8 mouse cellular contexts compared by ENCODE assay signal in the genomic region with DNA sequence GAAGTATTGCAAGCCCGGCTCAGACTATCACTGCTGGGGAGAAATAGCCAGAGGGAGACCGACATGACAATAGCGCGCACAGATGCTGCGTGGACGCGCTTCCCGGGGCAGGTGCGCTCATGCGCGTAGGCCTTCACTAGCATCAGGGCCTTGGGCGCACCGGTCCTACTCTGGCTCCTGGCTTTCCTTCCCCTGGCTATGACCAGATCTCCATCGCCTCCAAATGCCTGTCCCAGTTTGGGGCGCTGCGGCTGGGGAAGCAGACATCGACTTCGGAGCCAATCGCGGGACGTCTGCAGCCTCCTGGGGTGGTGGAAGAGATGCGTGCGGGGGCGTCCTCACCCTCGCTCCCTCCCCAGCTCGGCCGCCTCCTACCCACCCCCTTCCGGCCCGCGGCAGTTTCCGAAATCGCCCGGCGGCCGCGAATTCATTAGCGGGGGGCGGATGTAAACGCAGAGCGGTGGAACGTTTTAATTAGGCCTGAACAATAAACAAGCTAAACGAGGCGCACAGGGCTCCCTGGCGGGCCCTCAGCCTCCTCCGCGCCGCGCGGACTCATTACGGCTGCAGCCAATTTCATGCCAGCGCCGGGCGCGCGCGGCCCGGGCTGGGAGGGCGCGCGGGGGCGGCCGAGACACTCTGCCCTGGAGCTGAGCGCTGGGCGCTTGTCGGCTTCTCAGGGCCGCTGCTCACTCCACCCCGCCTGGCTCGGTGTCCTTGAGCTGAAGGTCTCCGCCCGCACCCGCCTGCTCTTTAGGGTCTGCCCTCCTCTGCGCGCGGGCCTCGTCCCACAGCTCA. TPM values are rescaled to one million over a fixed set of nuclear protein-coding genes. Genes with fewer than 3 reads are reported as not detected.
DNase-seq lines count a peak whose midpoint lies in the region; ATAC-seq and TF ChIP-seq lines count a peak whose summit lies in the region.

No protein-coding gene starts in this region.

- ATAC-seq in lung, embryonic 15.5 days (ENCODE audit: borderline replicate concordance, extremely low read depth, low FRiP score, low TSS enrichment): peak; percentile 24; the same call in 1 of the 2 replicates
- peak; percentile 58 for ATAC-seq in forebrain, postnatal 0 days
- peak; percentile 64 for ATAC-seq in hindbrain, embryonic 13.5 days (ENCODE audit: low FRiP score)

- no peak overlapping the region for H3K27ac ChIP-seq in lung, embryonic 15.5 days
- H3K27ac ChIP-seq in forebrain, postnatal 0 days (ENCODE audit: low read depth, low read length): peak overlapping the region; percentile 90
- peak overlapping the region; percentile 98 for H3K27ac ChIP-seq in hindbrain, embryonic 13.5 days

- no peaks in the 10 kb centered on the region for H3K9me3 ChIP-seq in lung, embryonic 15.5 days
- no peaks in the 10 kb centered on the region for H3K9me3 ChIP-seq in forebrain, postnatal 0 days (ENCODE audit: low read length)
- no peaks in the 10 kb centered on the region for H3K9me3 ChIP-seq in hindbrain, embryonic 13.5 days

- H3K4me3 ChIP-seq in lung, embryonic 15.5 days: peak overlapping the region; percentile 50
- no peak overlapping the region for H3K4me3 ChIP-seq in lung, adult 2 months (replicated peaks; ENCODE audit: extremely low read depth, low read depth, low read length)
- H3K4me3 ChIP-seq in forebrain, postnatal 0 days (ENCODE audit: low read depth, low read length): peak overlapping the region; percentile 29
- H3K4me3 ChIP-seq in hindbrain, embryonic 13.5 days: peak overlapping the region; percentile 34
- H3K4me3 ChIP-seq in myocyte: peak overlapping the region; percentile 12

- peak overlapping the region; percentile 36 for H3K9ac ChIP-seq in lung, embryonic 15.5 days
- peak overlapping the region; percentile 74 for H3K9ac ChIP-seq in forebrain, postnatal 0 days
- peak overlapping the region; percentile 78 for H3K9ac ChIP-seq in hindbrain, embryonic 13.5 days

- peaks cover 92% of the 10 kb centered on the region for H3K27me3 ChIP-seq in lung, embryonic 15.5 days
- H3K27me3 ChIP-seq in forebrain, postnatal 0 days (ENCODE audit: insufficient read depth, low read length): no peaks in the 10 kb centered on the region
- H3K27me3 ChIP-seq in hindbrain, embryonic 13.5 days: peaks cover 79% of the 10 kb centered on the region
- peaks cover 49% of the 10 kb centered on the region for H3K27me3 ChIP-seq in myocyte (ENCODE audit: control insufficient read depth, insufficient read depth, insufficient read length)

- intact Hi-C loops in left cerebral cortex, postnatal 25 days (cut with DNase I): no loop called here

- H3K36me3 ChIP-seq in lung, embryonic 15.5 days: no peaks in the 10 kb centered on the region
- H3K36me3 ChIP-seq in forebrain, postnatal 0 days (ENCODE audit: insufficient read depth): no peaks in the 10 kb centered on the region
- no peaks in the 10 kb centered on the region for H3K36me3 ChIP-seq in hindbrain, embryonic 13.5 days
- H3K36me3 ChIP-seq in myocyte (ENCODE audit: control insufficient read depth, insufficient read depth): no peaks in the 10 kb centered on the region

- peak overlapping the region; percentile 14 for H3ac ChIP-seq in myocyte (ENCODE audit: control insufficient read depth, insufficient read length)

- TF ChIP-seq POLR2A in lung, adult 2 months (IDR thresholded peaks at IDR 0.05; ENCODE audit: borderline replicate concordance, extremely low read depth, low read depth, low read length): no peak
- TF ChIP-seq POLR2A in myocyte (IDR thresholded peaks at IDR 0.05; ENCODE audit: insufficient read length, low read depth): peak; percentile 40

- no peak for DNase-seq in lung, adult 2 months
- DNase-seq in cerebellum, adult 11-12 months: peak; percentile 86
- DNase-seq in forebrain, postnatal 0 days: peak; percentile 88
- DNase-seq in left cerebral cortex, postnatal 25 days (ENCODE audit: low spot score in 2 of 2): peak; percentile 79 to 80
- peak; percentile 66 for DNase-seq in testis, postnatal 14 days (ENCODE audit: low spot score)

- H3K4me1 ChIP-seq in lung, embryonic 15.5 days: peaks cover 14% of the 10 kb centered on the region
- H3K4me1 ChIP-seq in lung, adult 2 months (ENCODE audit: control insufficient read depth, insufficient read depth, low read length): 0 out of 2 replicates have a peak, but pooled peaks cover 3% of the 10 kb centered on the region
- H3K4me1 ChIP-seq in forebrain, postnatal 0 days (ENCODE audit: insufficient read depth): peaks cover 43% of the 10 kb centered on the region
- H3K4me1 ChIP-seq in hindbrain, embryonic 13.5 days (replicated peaks): peaks cover 60% of the 10 kb centered on the region

- under 1% methylated on average over 67 of the region's 75 CpGs for WGBS in lung, embryonic 15.5 days
- under 1% methylated on average over 75 of the region's 75 CpGs for WGBS in lung, adult 2 months
- 2% methylated on average over 70 of the region's 75 CpGs for WGBS in forebrain, postnatal 0 days
- WGBS in hindbrain, embryonic 13.5 days: under 1% methylated on average over 72 of the region's 75 CpGs

- TF ChIP-seq CTCF in lung, adult 2 months (IDR thresholded peaks at IDR 0.05; ENCODE audit: insufficient read depth, low read length): no peak
- no peak for TF ChIP-seq CTCF in forebrain, postnatal 0 days (IDR thresholded peaks at IDR 0.05; ENCODE audit: low read depth)

- peak overlapping the region; percentile 98 for H3K4me2 ChIP-seq in lung, embryonic 15.5 days
- H3K4me2 ChIP-seq in forebrain, postnatal 0 days (ENCODE audit: low read depth): peak overlapping the region; percentile 64
- peak overlapping the region; percentile 78 for H3K4me2 ChIP-seq in hindbrain, embryonic 13.5 days
- peak overlapping the region; percentile 88 for H3K4me2 ChIP-seq in myocyte (ENCODE audit: low read depth)

- no peaks in the 10 kb centered on the region for H3K79me2 ChIP-seq in myocyte (ENCODE audit: control insufficient read depth, insufficient read depth)

TF ChIP-seq in myocyte, 11 proteins besides CTCF, POLR2A, EP300 and RAD21:
- TF ChIP-seq MYOD1 (IDR thresholded peaks at IDR 0.05; ENCODE audit: control insufficient read depth in 1 of 3, insufficient read length in 2 of 3, low read depth in 2 of 3) (peak in 1 of 3 experiments; percentile 11), POLR2AphosphoS2 (IDR thresholded peaks at IDR 0.05; ENCODE audit: insufficient read length, low read depth) (no peak), MYOG (IDR thresholded peaks at IDR 0.05; ENCODE audit: control insufficient read depth in 1 of 3, insufficient read depth in 1 of 3, insufficient read length in 2 of 3, low read depth in 2 of 3) (peak in 2 of 3 experiments; percentile 21 to 37)

RNA-seq across cellular contexts. Expression of a gene that starts 24.7 kb away (rescaled TPM):
- 48.0 and 51.4 TPM in 2 replicates for polyA plus RNA-seq in lung, embryonic 15.5 days (2015; fragmentation: Nextera tagmentation; extraction: Ambion mirVana)
- 76.5 and 105 TPM in 2 replicates for polyA plus RNA-seq in lung, adult 2 months (2012; rRNA removed)
- 42.6 and 47.1 TPM in 2 replicates for total RNA-seq in forebrain, postnatal 0 days (2014; rRNA removed)
- 33.5 and 36.9 TPM in 2 replicates for polyA plus RNA-seq in forebrain, postnatal 0 days (2015; fragmentation: Nextera tagmentation; extraction: Ambion mirVana)
- 41.8 and 42.3 TPM in 2 replicates for polyA plus RNA-seq in hindbrain, embryonic 13.5 days (2015; fragmentation: Nextera tagmentation; extraction: Ambion mirVana)
- 10 to 100 TPM; 64.4 to 68.3 TPM for total RNA-seq in left cerebral cortex, postnatal 25 days (2021)
- 117 TPM for polyA plus RNA-seq in myocyte (2012; fragmentation: generic; extraction: Trizol)
